Mouse (Mus musculus): ENCODE data around the gene Polr2a.

Gene Polr2a

DNA sequence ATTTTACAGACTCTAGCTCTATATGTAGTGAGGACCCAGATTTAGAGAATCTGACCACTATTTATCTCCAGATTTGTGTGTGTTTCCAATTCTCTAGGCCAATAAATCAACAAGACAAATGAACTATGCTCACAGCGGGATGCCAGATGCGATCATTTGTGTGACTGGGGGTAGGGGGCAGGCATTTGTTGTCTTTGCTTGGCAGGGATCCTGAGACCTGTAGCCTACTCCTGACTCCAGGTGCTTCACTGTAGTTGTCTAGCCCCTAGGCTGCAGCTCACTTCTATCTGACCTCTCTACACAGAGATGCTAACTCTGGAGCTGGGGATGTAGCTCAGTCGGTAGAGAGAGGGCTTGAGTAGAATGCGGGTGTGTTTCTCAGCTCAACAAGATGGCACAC, 23.4 kb upstream of the Polr2a start:
- no peak for DNase-seq

GRCm38 (mm10) chr11:69778985-69779384, 20.5 kb upstream of the Polr2a start:
- no peak for DNase-seq

- DNase-seq, result no peak
Measured at GRCm38 (mm10) chr11:69778258-69778982, 20.0 kb upstream of the Polr2a start.

- DNase-seq, result no peak
Measured at GRCm38 (mm10) chr11:69777504-69778257, 19.2 kb upstream of the Polr2a start.

DNA sequence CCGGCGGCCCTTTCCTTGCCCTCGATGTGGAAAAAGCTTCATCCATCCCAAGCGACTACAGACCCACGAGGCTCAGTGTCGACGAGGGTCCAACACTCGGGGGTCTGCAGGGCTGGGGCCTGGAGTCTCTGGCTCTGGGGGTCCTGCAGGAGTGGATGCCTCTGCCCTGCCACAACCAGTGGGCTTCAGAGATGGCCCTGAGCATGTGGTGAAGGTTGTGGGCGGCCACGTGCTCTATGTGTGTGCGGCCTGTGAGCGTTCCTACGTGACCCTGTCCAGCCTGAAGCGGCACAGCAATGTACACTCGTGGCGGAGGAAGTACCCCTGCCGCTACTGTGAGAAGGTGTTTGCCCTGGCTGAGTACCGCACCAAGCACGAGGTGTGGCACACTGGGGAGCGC, 18.1 kb upstream of the Polr2a start:
- no peak for DNase-seq

DNA sequence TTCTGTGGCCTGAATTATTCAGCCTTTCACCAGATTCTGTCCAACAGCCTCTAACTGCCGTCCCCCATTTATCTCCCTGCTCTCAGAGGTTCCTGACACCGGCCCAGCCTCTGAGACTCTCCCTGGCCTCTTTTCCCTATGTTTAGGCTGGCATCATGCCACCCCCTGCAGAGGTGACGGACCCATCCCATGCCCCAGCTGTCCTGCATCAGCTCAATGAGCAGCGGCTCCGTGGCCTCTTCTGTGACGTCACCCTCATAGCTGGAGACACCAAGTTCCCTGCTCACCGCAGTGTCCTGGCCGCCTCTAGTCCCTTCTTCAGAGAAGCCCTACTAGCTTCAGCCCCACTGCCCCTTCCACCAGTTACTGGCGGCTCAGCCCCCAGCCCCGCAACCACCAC, 17.3 kb upstream of the Polr2a start:
- no peak for DNase-seq

- DNase-seq, result no peak
Measured at GRCm38 (mm10) chr11:69774961-69775360, 16.5 kb upstream of the Polr2a start.

DNA sequence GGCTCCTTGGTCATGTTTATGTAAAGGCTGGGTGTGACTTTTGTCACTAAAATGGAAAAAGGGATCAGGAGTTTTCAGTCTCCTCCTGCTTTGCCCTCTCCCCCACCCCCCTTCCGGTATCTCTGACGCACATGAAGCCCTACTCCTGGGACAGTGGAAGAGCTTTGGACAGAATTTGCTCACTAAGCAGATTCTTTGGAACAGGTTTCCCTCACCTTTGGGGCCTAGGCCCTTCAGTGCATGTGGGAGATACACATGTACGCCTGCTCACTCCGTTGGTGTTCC, 9.1 kb upstream of the Polr2a start:
- DNase-seq, result no peak

GRCm38 (mm10) chr11:69766872-69767624, 8.6 kb upstream of the Polr2a start:
- DNase-seq, result peak; percentile 24

- peak; percentile 64 for DNase-seq
Measured at GRCm38 (mm10) chr11:69766126-69766609, 7.7 kb upstream of the Polr2a start.

DNA sequence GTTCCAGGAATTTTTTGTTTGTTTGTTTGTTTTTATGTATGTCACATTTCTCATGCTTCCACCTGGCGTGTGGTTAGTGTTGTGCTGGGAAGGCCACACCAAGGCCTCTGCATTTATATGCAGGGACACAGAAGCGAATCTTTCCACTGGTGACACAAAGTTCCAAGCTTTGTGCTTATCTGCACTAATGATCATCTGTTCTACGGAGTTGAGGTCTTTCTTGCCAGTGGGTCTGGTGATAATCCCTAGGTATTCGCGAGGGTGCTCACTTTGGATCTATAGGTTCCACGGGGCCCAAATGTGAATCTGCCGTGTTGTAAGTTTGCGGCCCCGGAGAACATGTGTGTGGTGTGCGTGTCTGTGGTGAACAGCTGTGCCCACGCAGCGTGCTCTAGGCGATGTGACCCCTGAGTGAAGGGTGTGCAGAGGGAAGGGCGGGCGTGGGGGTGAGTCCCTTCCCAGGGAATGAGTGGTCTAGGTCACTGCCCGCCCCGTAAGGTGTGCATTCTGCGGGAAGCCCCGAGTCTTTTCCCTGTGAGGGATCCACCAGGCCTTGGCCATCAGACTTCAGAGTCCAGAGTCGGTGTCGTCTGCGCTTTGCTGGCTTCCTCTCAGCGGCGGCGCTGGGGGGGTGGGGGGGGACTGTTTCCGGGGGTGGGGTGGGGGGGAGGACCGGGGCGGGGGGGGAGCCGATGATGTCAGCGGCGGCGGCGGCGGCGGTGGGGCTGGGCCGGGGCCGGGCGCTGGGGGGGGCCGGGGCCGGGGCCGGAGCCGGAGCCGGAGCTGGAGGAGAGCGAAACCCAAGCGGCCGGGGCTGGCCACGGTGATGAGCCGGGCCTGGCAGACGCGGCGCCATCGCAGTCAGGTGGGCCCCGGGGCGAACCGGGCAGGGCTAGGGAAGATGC, 7.0 kb upstream of the Polr2a start, which contains the start of gene Zbtb4:
Gene Zbtb4 (plus strand): TSS at position 692 of the 905 bp plus-strand sequence.
- peak; percentile 27 for DNase-seq

- no peak for DNase-seq
Measured at GRCm38 (mm10) chr11:69763551-69763950, 5.1 kb upstream of the Polr2a start.

- DNase-seq, result no peak
Measured at GRCm38 (mm10) chr11:69761868-69762267, 3.4 kb upstream of the Polr2a start, which contains the start of gene Slc35g3. Gene Slc35g3, minus strand, starts transcription at chr11:69761968.

- DNase-seq, result no peak
Measured at GRCm38 (mm10) chr11:69760901-69761200, 2.4 kb upstream of the Polr2a start.

DNA sequence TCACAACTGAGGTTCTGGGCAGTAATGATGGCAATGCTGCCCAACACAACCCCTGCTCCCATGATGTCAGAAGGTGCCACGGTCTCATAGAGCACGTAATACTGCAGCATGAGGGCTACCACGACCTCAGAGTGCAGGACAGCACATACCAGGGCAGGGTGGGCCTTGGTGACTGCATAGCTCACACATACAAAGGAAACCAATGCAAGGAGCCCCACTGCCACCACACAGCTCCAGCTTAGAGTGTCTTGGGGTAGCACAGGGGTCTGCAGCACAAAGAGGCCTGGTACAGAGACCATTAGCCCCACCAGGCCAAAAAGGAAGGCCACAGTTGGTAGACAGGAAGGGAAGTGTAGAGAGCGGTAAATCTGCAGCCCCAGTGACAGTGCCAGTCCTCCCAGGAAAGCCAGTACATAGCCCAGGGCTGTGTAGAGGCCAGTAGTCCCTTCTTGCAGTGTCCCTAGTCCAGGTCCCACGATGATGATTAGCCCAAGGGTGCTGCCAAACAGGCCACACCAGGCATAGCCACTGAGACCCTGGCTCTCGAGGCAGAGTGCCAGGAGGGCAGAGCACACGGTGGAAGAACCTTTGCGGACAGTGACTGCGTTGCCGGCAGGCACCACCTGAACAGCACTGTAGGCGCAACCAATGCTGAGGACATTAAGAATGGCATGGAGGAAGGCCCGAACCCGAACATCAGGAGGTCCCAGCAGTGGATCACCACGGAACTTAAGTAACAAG, 1.9 kb upstream of the Polr2a start:
- DNase-seq, result no peak

GRCm38 (mm10) chr11:69758971-69759721, 709 bp upstream of the Polr2a start:
- DNase-seq, result peak; percentile 93

GRCm38 (mm10) chr11:69758090-69758456, 364 bp downstream of the Polr2a start:
- DNase-seq, result peak; percentile 95

- DNase-seq, result no peak
Measured at GRCm38 (mm10) chr11:69757303-69758089, 941 bp downstream of the Polr2a start.

- DNase-seq, result no peak
Measured at GRCm38 (mm10) chr11:69754701-69755100, 3.7 kb downstream of the Polr2a start.

- no peak for DNase-seq
Measured at GRCm38 (mm10) chr11:69754233-69754632, 4.2 kb downstream of the Polr2a start.
